Mouse (Mus musculus): Measurements from ENCODE around the gene Trhr2.
"Not testable (repeated sequence)": the region's sequence is repeated elsewhere in the genome, so short reads cannot be mapped to it uniquely, and the experiment has no call there.

The Trhr2 gene

GRCm38 (mm10) chr8:122332753-122333506 is 27.6 kb downstream of the Trhr2 start:
- peak; percentile 83 to 86 for DNase-seq (ENCODE audit: low spot score in 2 of 2)

- DNase-seq (ENCODE audit: low spot score in 2 of 2): no peak
Measured at GRCm38 (mm10) chr8:122331134-122331523, 29.4 kb downstream of the Trhr2 start.

- DNase-seq (ENCODE audit: low spot score in 2 of 2): no peak
Measured at GRCm38 (mm10) chr8:122330446-122331133, 30.0 kb downstream of the Trhr2 start.

- no peak for DNase-seq (ENCODE audit: low spot score in 2 of 2)
Measured at GRCm38 (mm10) chr8:122329553-122330239, 30.9 kb downstream of the Trhr2 start.

GRCm38 (mm10) chr8:122329072-122329471 is 31.5 kb downstream of the Trhr2 start:
- no peak for DNase-seq (ENCODE audit: low spot score in 2 of 2)

- no peak for DNase-seq (ENCODE audit: low spot score in 2 of 2)
Measured at GRCm38 (mm10) chr8:122326114-122326542, 34.4 kb downstream of the Trhr2 start.

- no peak for DNase-seq (ENCODE audit: low spot score in 2 of 2)
Measured at GRCm38 (mm10) chr8:122325196-122325595, 35.4 kb downstream of the Trhr2 start.

- not testable (repeated sequence) for DNase-seq (ENCODE audit: low spot score in 2 of 2)
Measured at GRCm38 (mm10) chr8:122323951-122324402, 36.6 kb downstream of the Trhr2 start.

GRCm38 (mm10) chr8:122322792-122323191 is 37.8 kb downstream of the Trhr2 start:
- no peak for DNase-seq (ENCODE audit: low spot score in 2 of 2)

- DNase-seq (ENCODE audit: low spot score in 2 of 2): no peak
Measured at GRCm38 (mm10) chr8:122322126-122322525, 38.4 kb downstream of the Trhr2 start.

- no peak for DNase-seq (ENCODE audit: low spot score in 2 of 2)
Measured at GRCm38 (mm10) chr8:122321455-122321921, 39.1 kb downstream of the Trhr2 start.

- no peak for DNase-seq (ENCODE audit: low spot score in 2 of 2)
Measured at GRCm38 (mm10) chr8:122320541-122320940, 40.0 kb downstream of the Trhr2 start.

GRCm38 (mm10) chr8:122319708-122320075 is 40.9 kb downstream of the Trhr2 start:
- DNase-seq (ENCODE audit: low spot score in 2 of 2): no peak

GRCm38 (mm10) chr8:122319045-122319707 is 41.4 kb downstream of the Trhr2 start:
- no peak for DNase-seq (ENCODE audit: low spot score in 2 of 2)

GRCm38 (mm10) chr8:122317918-122318475 is 42.5 kb downstream of the Trhr2 start:
- DNase-seq (ENCODE audit: low spot score in 2 of 2): no peak

- no peak for DNase-seq (ENCODE audit: low spot score in 2 of 2)
Measured at GRCm38 (mm10) chr8:122316402-122316801, 44.1 kb downstream of the Trhr2 start.

- no peak for DNase-seq (ENCODE audit: low spot score in 2 of 2)
Measured at GRCm38 (mm10) chr8:122314899-122315496, 45.5 kb downstream of the Trhr2 start.

- no peak for DNase-seq (ENCODE audit: low spot score in 2 of 2)
Measured at GRCm38 (mm10) chr8:122313310-122313709, 47.2 kb downstream of the Trhr2 start.

- DNase-seq (ENCODE audit: low spot score in 2 of 2): no peak
Measured at GRCm38 (mm10) chr8:122312553-122312952, 48.0 kb downstream of the Trhr2 start.

- no peak for DNase-seq (ENCODE audit: low spot score in 2 of 2)
Measured at GRCm38 (mm10) chr8:122311115-122311514, 49.4 kb downstream of the Trhr2 start.

GRCm38 (mm10) chr8:122309272-122309671 is 51.3 kb downstream of the Trhr2 start:
- DNase-seq (ENCODE audit: low spot score in 2 of 2): no peak
